Mouse (Mus musculus): ENCODE results near the gene Gm28042.

- no peak for TF ChIP-seq CTCF (conservative IDR thresholded peaks at IDR 0.05; ENCODE audit: insufficient read depth, insufficient read length, low read depth, low read length)
- TF ChIP-seq POLR2A (IDR thresholded peaks at IDR 0.05; ENCODE audit: low read depth, low read length), result no peak
Observed at GRCm38 (mm10) chr2:120082416-120082815, 55.1 kb downstream of the Gm28042 start.
